Mouse (Mus musculus) MEL (cell line): Measurements from ENCODE around the gene Pde8a. TPM values are rescaled to one million over a fixed set of nuclear protein-coding genes. Genes with fewer than 3 reads are reported as not detected.

Experiments used
- DNase-seq: peaks from one replicate; pipeline ENCODE4 v3.0.0; 2011; ENCODE audit warnings: low read depth, low spot score
- H3K27ac ChIP-seq: 2 replicates; pipeline ENCODE4 v1.5.1; 2012; ENCODE audit warnings: low read depth, mild to moderate bottlenecking, control low read depth, low read length, moderate library complexity; ENCODE audit not compliant: control insufficient read depth
- H3K27me3 ChIP-seq, 2 experiments: fragments of 150-350 bp in 1 of 2; sonication (generic) in 1 of 2; 2 replicates each; pipeline ENCODE4 v1.6.1; 2012; ENCODE audit warnings: low read length in 2 of 2, mild to moderate bottlenecking in 2 of 2, improper control_type of control experiment in 1 of 2, moderate library complexity in 1 of 2; ENCODE audit not compliant: insufficient read depth in 2 of 2, control insufficient read depth in 1 of 2
- H3K36me3 ChIP-seq, 2 experiments: 2 replicates each; pipeline ENCODE4 v1.6.1; 2012 to 2014; ENCODE audit warnings: low read length in 2 of 2, improper control_type of control experiment in 1 of 2, inconsistent platforms in 1 of 2, mild to moderate bottlenecking in 1 of 2; ENCODE audit not compliant: insufficient read depth in 2 of 2, control insufficient read depth in 1 of 2
- H3K4me1 ChIP-seq, 2 experiments: fragments of 150-350 bp in 1 of 2; sonication (generic) in 1 of 2; 2 replicates each; pipeline ENCODE4 v1.6.1; 2012; ENCODE audit warnings: low read length in 2 of 2, improper control_type of control experiment in 1 of 2, mild to moderate bottlenecking in 1 of 2; ENCODE audit not compliant: insufficient read depth in 2 of 2, control insufficient read depth in 1 of 2
- H3K4me3 ChIP-seq, 2 experiments: fragments of 150-350 bp in 1 of 2; sonication (generic) in 1 of 2; 2 replicates each; pipeline ENCODE4 v1.5.1; 2012; ENCODE audit warnings: low read depth in 2 of 2, low read length in 2 of 2, mild to moderate bottlenecking in 2 of 2, moderate library complexity in 2 of 2, control low read depth in 1 of 2, improper control_type of control experiment in 1 of 2; ENCODE audit not compliant: control insufficient read depth in 1 of 2, insufficient read depth in 1 of 2
- H3K79me2 ChIP-seq: 2 replicates; pipeline ENCODE4 v1.6.1; 2012; ENCODE audit warnings: mild to moderate bottlenecking, low read length, moderate library complexity; ENCODE audit not compliant: control insufficient read depth, poor library complexity, insufficient read depth
- H3K9ac ChIP-seq: 2 replicates; pipeline ENCODE4 v1.6.1; 2012; ENCODE audit warnings: low read depth, mild to moderate bottlenecking, control low read depth, low read length, moderate library complexity; ENCODE audit not compliant: control insufficient read depth, poor library complexity, severe bottlenecking
- H3K9me3 ChIP-seq: fragments of 150-350 bp; sonication (generic); replicated peaks from 2 replicates; pipeline ENCODE4 v1.6.1; 2012; ENCODE audit warnings: mild to moderate bottlenecking, low read length, improper control_type of control experiment, moderate library complexity; ENCODE audit not compliant: insufficient read depth
- CHD1 ChIP-seq: IDR thresholded peaks from 2 replicates; pipeline ENCODE4 v1.6.1; 2012; ENCODE audit warnings: low read depth, mild to moderate bottlenecking, inconsistent platforms, low read length, improper control_type of control experiment
- E2F4 ChIP-seq: IDR thresholded peaks from 2 replicates; pipeline ENCODE4 v1.6.1; 2011; ENCODE audit warnings: low read depth, low read length, improper control_type of control experiment, borderline replicate concordance
- EP300 ChIP-seq, 2 experiments: IDR thresholded peaks; 2 replicates each; pipeline ENCODE4 v1.6.1; 2011; ENCODE audit warnings: improper control_type of control experiment in 2 of 2, low read length in 2 of 2, low read depth in 1 of 2, mild to moderate bottlenecking in 1 of 2
- ETS1 ChIP-seq: IDR thresholded peaks from 2 replicates; pipeline ENCODE4 v1.6.1; 2012; ENCODE audit warnings: low read depth, mild to moderate bottlenecking, inconsistent platforms, low read length, improper control_type of control experiment, moderate library complexity
- GABPA ChIP-seq: IDR thresholded peaks from 2 replicates; pipeline ENCODE4 v1.6.1; 2012; ENCODE audit warnings: low read depth, mild to moderate bottlenecking, inconsistent platforms, low read length, improper control_type of control experiment, moderate library complexity
- HCFC1 ChIP-seq: IDR thresholded peaks from 2 replicates; pipeline ENCODE4 v1.6.1; 2012; ENCODE audit warnings: low read depth, mild to moderate bottlenecking, inconsistent platforms, low read length, improper control_type of control experiment, moderate library complexity
- JUND ChIP-seq: IDR thresholded peaks from 2 replicates; pipeline ENCODE4 v1.6.1; 2011; ENCODE audit warnings: low read depth, mild to moderate bottlenecking, improper control_type of control experiment, low read length
- MAX ChIP-seq: IDR thresholded peaks from 2 replicates; pipeline ENCODE4 v1.6.1; 2011; ENCODE audit warnings: low read length, improper control_type of control experiment
- MEF2A ChIP-seq: IDR thresholded peaks from 2 replicates; pipeline ENCODE4 v1.6.1; 2014; ENCODE audit warnings: low read depth, mild to moderate bottlenecking, inconsistent platforms, low read length, improper control_type of control experiment; ENCODE audit not compliant: poor library complexity, insufficient replicate concordance, severe bottlenecking; ENCODE audit errors: extremely low read depth
- MXI1 ChIP-seq: IDR thresholded peaks from 2 replicates; pipeline ENCODE4 v1.6.1; 2011; ENCODE audit warnings: mild to moderate bottlenecking, low read depth, low read length, improper control_type of control experiment
- MYB ChIP-seq: IDR thresholded peaks from 2 replicates; pipeline ENCODE4 v1.6.1; 2011; ENCODE audit warnings: mild to moderate bottlenecking, low read depth, low read length, improper control_type of control experiment
- NRF1 ChIP-seq: IDR thresholded peaks from 2 replicates; pipeline ENCODE4 v1.6.1; 2014; ENCODE audit warnings: low read depth, mild to moderate bottlenecking, inconsistent platforms, low read length, improper control_type of control experiment, moderate library complexity; ENCODE audit not compliant: poor library complexity, insufficient read depth, severe bottlenecking
- POLR2AphosphoS5 ChIP-seq: IDR thresholded peaks from 2 replicates; pipeline ENCODE4 v1.6.1; 2012; ENCODE audit warnings: low read depth, borderline replicate concordance, mild to moderate bottlenecking, inconsistent platforms, low read length, moderate library complexity, mixed read lengths
- RAD21 ChIP-seq: IDR thresholded peaks from 2 replicates; pipeline ENCODE4 v1.6.1; 2011; ENCODE audit warnings: mild to moderate bottlenecking, low read depth, low read length, improper control_type of control experiment
- RCOR1 ChIP-seq: IDR thresholded peaks from 2 replicates; pipeline ENCODE4 v1.6.1; 2012; ENCODE audit warnings: low read depth, mild to moderate bottlenecking, inconsistent platforms, low read length, improper control_type of control experiment
- TBP ChIP-seq: IDR thresholded peaks from 2 replicates; pipeline ENCODE4 v1.8.0; 2011; ENCODE audit warnings: low read depth, low read length, improper control_type of control experiment
- UBTF ChIP-seq: IDR thresholded peaks from 2 replicates; pipeline ENCODE4 v1.6.1; 2012; ENCODE audit warnings: low read depth, mild to moderate bottlenecking, inconsistent platforms, low read length, improper control_type of control experiment, moderate library complexity, borderline replicate concordance; ENCODE audit not compliant: insufficient read depth
- USF2 ChIP-seq, 2 experiments: IDR thresholded peaks; 2 replicates each; pipeline ENCODE4 v1.6.1; 2011 to 2012; ENCODE audit warnings: improper control_type of control experiment in 2 of 2, low read length in 2 of 2, borderline replicate concordance in 1 of 2, inconsistent platforms in 1 of 2, low read depth in 1 of 2, mild to moderate bottlenecking in 1 of 2; ENCODE audit not compliant: insufficient read depth in 1 of 2
- ZMIZ1 ChIP-seq: IDR thresholded peaks from 2 replicates; pipeline ENCODE4 v1.6.1; 2012; ENCODE audit warnings: low read depth, mild to moderate bottlenecking, inconsistent platforms, low read length, improper control_type of control experiment, moderate library complexity
- ZNF384 ChIP-seq: IDR thresholded peaks from 2 replicates; pipeline ENCODE4 v1.6.1; 2012; ENCODE audit warnings: low read depth, mild to moderate bottlenecking, inconsistent platforms, low read length, improper control_type of control experiment
- polyA plus RNA-seq, 2 experiments: library from polyadenylated mRNA; stranded (reverse) in 1 of 2; unstranded in 1 of 2; fragments of >175 nt in 1 of 2; fragments of >200 nt in 1 of 2; gene quantifications; 2 replicates each; pipeline versions ENCODE4 v1.2.1 to v1.2.4; 2012; ENCODE audit warnings: low replicate concordance in 2 of 2, low read depth in 1 of 2; ENCODE audit not compliant: insufficient read length in 2 of 2, insufficient read depth in 1 of 2, missing spikeins in 1 of 2
- total RNA-seq: library from RNA; depleted of rRNA; stranded (reverse); fragments of 300-350 nt; gene quantifications from 2 replicates; pipeline ENCODE4 v1.2.3, GENCODE M21; 2012

Gene Pde8a
- total and polyA plus RNA-seq, 3 experiments: 0.11 TPM; not detected in 2

DNA sequence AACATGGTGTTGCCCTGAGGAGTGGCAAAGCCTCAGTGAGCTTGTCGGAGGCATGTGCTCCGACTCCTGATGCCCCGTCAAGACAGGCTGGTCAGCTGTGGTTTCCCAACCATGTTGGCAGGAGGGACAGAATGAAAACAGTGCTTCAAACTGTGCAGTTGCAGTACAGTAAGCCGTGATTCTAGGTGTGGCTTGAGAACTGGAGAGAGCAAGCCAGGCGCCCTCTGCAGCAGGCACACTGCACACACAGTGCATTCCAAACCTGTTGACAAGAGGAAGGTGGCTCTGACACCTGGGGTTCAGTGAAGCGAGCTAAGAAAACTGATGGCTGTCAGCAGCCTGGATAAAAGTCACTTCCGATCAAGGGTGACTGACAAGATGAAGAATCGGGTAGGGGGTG, 73.5 kb downstream of the Pde8a start:
- no peak overlapping the region for H3K27ac ChIP-seq
- H3K4me1 ChIP-seq: no peaks in the 10 kb centered on the region
- DNase-seq: no peak
- no peaks in the 10 kb centered on the region for H3K9me3 ChIP-seq
- no peaks in the 10 kb centered on the region for H3K36me3 ChIP-seq
- no peak for TF ChIP-seq USF2 (IDR thresholded peaks at IDR 0.05; ENCODE audit: borderline replicate concordance in 1 of 2, insufficient read depth in 1 of 2, low read depth in 1 of 2, low read length in 2 of 2)
- TF ChIP-seq, all 39 proteins: peak for 0
- Histone ChIP-seq H3K79me2 (no peaks in the 10 kb centered on the region), H3K9ac (no peak overlapping the region), H3K27me3 (peaks cover 0 to 13% of the 10 kb centered on the region in 2 experiments; a peak in 3 of 4 replicates), H3K4me3 (no peak overlapping the region)

- H3K36me3 ChIP-seq: no peaks in the 10 kb centered on the region
- no peak for TF ChIP-seq TBP
- TF ChIP-seq ZNF384: no peak
- no peak for TF ChIP-seq RCOR1
- TF ChIP-seq MAX: no peak
- no peak for TF ChIP-seq UBTF
- no peak for TF ChIP-seq POLR2AphosphoS5
- TF ChIP-seq MEF2A: no peak
- no peak for TF ChIP-seq RAD21
- no peak for TF ChIP-seq EP300 (IDR thresholded peaks at IDR 0.05; ENCODE audit: low read depth in 1 of 2, low read length in 2 of 2)
- no peak for TF ChIP-seq HCFC1
- TF ChIP-seq GABPA: no peak
- TF ChIP-seq MYB: no peak
- no peak for TF ChIP-seq ZMIZ1
- no peak for TF ChIP-seq E2F4
- TF ChIP-seq JUND: no peak
- no peak for TF ChIP-seq ETS1
- TF ChIP-seq CHD1: no peak
- no peak for TF ChIP-seq NRF1
- TF ChIP-seq MXI1: no peak
- H3K27ac ChIP-seq: no peak overlapping the region
- H3K4me3 ChIP-seq: no peak overlapping the region
- no peaks in the 10 kb centered on the region for H3K9me3 ChIP-seq
- peaks cover 13 to 20% of the 10 kb centered on the region in 2 experiments for H3K27me3 ChIP-seq
- no peak overlapping the region for H3K9ac ChIP-seq
- H3K4me1 ChIP-seq: no peaks in the 10 kb centered on the region
- no peaks in the 10 kb centered on the region for H3K79me2 ChIP-seq
- DNase-seq: no peak
These were observed 81.8 kb downstream of the Pde8a start for GRCm38 (mm10) chr7:81295169-81295568.
